Mouse (Mus musculus): ENCODE results near the gene Arntl.

Gene Arntl

DNA sequence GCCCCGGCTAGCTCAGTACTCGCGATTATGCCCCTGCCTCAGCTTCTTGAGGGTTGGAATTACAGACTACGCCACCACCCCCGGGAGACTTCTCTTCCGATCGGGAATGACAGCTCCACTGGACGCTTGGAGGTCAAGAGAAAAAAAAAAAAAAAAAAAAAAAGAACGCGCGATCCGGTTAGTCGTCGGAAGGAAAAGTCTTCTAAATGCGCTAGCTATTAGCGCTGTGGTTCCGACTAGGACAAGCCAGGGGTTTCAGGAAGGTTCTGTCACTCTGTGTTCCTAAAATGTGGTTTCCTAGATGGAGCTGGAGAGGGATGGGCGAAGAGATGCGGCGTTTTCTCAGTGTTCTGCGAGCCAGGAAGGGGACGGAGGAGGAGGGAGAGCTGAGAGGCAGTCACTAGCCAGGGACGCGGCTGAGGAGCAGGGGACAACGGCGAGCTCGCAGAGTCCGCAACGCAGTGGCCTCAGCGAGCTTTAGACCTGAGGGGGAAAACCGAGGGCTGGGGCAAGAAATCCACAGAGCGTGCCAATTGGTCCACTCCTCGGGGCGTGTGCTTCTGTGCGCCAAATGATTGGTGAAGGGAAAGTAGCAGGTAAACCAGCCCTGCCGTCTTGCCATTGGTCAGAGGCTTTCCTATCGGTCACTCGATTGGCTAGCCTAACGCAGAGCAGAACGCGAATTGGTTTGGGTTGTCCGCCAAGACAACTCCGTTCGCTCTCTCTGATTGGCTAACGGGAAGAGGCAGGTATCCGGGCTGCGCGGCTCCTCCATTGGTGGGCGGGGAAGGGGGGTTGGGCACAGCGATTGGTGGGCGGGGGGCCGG, at the start of gene Arntl:
Arntl (plus strand) TSS at position 822 of the 827 bp plus-strand sequence.
- in situ Hi-C loops (cut with MboI) = no loop called here

DNA sequence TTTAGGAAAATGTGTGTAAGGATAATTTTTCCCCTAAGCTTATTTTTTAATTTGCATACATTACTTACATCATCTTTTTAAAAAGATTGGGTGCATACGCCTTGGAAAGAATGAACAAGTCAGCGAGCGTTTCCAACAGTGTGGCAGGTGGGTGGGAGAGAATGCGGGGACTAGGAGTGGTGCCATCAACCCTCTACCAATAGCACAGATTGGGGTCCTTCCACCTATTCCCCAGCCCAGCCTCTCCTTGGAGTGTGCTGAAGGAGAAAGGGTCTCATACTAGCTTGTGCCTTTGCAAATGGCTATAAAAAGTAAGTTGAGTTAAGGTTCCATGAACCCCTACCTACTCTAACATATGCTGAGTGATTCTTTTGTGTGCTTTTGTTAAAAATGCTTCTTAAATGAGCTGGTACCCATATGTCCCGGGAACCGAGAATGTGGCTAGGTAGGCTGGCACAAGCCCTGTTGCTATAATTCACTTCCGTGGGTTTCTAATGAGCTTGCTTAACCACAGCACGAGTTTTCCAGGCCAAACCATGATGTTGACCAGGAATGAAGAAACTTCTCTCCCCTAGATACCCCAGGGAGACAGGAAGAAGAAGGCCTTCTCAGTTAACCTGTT, 46.1 kb upstream of the Arntl start:
- in situ Hi-C loops (cut with MboI) = no loop called here

DNA sequence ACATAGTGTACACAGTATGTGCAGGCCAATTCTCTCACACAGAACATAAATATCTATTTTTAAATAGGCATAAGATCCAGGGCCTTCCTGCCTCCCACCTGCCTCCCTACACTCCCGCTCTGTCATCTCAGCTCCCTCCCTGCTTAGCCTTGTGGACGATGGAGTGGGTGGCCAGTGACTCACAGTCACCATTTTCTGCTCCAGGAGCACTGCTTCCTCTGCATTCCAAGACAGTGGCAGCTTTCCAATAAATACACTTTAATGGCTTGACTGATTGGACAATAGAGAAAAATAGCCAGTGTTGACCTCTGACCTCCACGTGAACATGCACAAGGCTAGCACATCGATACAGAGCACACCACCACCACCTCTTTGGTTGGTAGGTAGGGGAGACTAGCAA, 42.5 kb upstream of the Arntl start:
- in situ Hi-C loops (cut with MboI) = no loop called here

DNA sequence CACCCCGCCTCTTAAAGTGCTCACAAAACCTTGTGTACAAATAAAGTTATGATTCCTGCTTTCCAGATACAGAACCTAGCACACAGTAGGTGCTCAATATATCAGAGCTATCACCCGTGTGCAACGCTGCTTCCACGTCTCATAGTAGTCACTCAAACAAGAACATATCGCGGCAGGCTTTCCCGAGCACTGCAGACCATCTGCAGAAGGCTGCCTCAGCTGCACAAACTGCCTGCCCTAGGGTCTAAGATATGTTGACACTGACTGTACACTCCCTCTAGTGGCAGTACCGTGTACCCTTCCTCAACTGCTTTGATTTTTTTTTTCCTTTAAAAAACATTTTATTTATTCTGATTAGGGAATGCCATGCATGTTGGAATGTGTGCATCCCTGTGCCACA, 40.2 kb upstream of the Arntl start:
- in situ Hi-C loops (cut with MboI) = no loop called here

DNA sequence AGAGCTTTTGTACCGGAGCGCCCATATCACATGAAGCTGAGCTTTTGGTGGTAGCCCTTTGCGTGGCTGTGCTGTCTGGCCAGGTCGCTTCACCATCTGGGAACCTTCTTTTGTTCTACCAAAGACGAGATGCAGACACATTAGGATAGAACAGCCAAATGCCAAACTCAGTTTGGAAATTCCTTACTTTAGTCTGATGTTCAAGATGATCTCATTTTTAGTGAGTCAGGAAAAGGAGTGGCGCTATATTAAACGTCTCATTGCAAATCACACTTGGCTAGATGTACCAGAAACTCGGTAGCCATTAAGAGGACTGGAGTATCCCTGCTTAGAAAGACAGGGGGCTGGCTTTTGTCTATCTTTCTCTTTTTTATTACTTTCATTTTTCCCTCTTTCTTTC, 38.7 kb upstream of the Arntl start:
- in situ Hi-C loops (cut with MboI) = no loop called here

DNA sequence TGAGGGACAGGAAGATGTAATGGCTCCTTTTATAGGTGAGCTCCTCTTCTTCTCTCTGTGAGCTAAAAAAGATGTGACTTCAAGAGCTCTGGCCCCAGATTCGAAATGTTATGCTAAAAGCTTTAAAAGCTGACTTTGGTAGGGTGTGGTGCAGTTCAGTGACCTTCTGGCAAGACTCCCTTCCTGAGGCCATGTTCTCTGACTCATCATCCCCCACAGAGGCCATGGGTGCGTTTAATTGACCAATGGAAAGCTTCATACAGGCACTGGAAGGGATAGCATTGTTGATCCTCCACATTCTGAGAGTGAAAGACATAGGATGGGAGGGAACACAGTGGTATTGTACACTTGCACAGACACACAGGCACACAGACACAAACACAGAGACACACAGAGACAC, 34.8 kb upstream of the Arntl start:
- in situ Hi-C loops (cut with MboI) = no loop called here

DNA sequence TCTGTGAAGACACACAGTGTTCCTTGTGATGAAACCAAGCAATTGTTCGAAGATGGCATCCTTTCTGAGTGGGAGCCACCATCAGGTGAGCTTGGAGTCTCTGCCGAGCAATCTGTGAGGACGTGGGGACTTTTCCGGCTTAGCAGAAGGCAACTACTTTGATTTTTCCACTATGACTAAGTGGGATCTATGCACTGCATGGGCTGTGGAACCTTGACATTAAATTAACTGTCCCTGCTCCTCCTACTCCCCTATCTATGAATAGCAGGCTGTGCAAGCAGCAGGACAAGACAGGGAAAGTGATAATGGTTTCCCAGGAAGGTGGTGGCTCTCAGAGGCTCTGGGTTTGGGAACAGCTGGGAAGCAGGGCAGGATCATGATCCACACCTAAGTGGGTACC, 31.8 kb upstream of the Arntl start:
- in situ Hi-C loops (cut with MboI) = no loop called here

DNA sequence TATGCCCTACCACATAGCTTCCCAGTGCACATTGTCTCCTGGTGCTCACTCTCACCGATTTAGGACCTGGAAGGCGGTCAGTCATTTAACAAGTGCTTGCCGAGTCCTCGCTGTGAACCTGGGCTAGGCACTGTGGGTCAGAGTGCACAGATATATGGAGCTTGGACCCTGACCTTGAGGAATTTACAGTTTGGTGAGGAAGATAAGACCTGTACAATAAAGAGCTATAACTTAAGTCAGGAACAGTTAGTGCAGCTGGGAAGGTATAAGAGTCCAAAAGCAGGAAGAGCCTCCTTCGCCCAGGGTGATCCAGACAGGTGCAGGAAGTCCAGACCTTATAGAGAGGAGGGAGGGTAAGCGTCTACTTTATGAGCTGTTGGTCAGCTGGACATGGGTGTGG, 29.2 kb upstream of the Arntl start:
- in situ Hi-C loops (cut with MboI) = no loop called here

DNA sequence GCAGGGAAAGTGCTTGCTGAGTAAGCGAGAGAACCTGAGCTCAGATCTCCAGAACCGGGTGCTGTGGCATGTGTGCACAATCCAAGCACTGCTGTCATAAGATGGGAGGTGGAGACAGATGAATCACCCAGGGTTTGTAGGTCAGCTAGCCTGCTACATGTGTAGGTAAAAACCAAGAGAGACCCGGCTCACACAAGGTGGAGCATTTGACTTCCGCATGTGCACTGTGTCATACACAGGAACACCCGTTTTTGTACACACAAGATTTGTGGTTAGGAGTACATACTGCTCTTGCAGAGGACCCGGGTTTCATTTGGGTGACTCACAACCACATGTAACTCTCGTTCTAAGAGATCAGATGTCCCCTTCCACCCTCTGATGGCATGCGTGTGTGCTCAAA, 23.5 kb upstream of the Arntl start:
- in situ Hi-C loops (cut with MboI) = no loop called here

DNA sequence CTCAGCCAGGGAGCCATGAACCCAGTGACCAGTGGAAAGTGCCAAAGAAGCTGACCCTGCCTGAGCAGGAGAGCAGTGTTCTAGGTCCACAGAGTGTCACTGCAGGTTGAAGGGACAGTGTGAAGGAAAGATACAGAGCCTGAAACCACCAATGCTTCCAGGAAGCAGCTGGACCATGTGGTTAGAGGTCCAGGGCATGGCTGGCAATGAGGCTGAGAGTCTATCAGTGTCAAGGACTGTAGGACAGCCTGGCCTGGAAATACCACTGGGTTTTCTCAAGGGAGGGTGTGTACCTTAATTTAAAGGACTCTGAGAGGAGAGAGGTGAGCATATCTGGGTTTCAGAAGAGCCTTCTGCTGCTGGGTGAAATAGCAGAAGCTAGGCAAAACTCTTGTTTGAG, 22.2 kb upstream of the Arntl start:
- in situ Hi-C loops (cut with MboI) = no loop called here

DNA sequence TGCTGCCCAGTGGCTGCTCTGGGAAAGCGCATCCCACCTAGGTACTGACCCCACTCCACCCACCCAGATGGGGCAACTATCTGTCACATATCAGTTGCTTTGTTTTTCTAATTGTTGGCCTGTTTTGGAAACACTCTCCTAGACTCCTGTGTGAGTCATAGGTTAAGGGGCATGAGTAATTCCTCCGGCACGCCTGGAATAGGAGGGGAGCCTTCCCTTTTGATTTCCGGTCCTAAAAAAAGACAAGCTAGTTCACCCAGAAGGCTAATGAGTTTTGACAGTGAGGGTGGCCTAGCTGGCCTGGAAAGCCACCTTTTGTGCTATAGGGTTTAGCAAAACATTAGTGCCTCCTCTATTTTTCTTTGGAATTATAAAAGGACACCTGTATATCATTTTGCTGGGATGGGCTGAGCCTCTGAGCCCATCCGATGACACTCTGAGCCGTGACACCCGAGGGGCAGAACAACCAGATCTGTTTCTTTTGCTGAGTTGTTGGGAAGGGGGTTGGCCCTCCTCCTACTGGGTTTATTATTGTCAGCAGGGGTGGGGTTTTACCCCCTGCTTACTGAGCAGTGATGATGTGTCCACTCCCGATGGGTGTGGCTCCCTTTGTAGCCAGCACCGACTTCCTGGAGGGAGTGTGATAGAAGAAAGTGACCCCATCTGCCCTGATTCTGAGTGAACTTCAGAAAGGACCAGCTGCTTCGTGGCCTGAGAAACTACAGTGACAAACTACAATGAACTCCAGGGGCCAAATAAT, 21.0 kb upstream of the Arntl start:
- in situ Hi-C loops (cut with MboI) = no loop called here

DNA sequence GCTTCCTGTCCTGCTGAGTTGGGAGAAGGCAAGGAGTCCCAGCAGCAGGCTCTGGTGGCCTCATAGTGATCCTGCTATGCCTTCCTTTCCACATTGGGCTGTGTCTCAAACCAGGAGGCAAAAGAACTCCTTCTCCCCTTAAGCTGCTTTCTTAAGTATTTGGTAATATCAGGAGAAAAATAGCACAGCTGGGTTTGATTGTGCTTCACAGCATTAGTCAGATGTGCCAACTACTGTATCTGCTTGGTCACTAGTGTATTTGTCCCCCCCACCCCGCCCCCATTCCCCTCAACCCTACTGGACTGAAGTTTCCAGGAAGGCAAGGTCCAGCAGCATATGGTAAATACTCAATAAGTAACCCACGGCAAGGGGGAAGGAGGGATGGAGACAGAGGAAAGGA, 19.2 kb upstream of the Arntl start:
- in situ Hi-C loops (cut with MboI) = no loop called here

DNA sequence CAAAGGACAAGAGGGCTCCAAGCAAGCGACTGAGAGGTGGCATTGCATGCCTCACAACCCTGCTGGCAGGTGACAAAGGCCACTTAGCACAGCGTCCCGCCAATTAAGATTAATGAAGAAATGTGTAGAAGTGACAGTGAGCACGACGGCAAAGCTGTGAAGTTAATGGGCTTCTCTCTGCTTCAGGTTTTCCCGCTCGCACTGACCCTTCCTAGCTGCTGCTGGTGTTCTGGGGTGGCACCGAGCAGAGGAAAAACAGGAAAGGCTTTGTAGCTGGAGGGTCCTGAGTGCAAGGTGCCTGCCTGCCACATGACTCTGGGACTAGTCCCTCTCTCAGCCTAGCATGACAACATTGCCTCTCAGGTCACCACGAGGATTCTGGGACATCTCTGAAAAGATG, 18.7 kb upstream of the Arntl start:
- in situ Hi-C loops (cut with MboI) = no loop called here

DNA sequence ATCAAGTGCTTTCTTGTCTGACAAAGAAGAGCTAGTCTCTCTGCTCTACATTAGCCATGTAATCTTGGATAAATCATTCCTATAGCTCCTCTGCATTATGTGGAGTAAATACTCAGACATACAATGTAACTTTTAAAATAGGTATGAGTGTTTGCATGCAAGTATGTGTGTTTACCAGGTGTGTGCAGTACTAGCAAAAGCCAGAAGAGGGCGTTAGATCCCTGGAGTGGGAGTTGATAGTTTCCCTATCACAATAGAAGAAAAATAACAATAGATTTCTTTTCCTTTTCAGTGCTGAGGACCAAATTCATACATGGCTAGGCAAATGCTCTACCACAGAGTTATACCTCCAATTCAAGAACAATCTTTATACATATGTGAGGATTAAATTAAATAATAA, 15.5 kb upstream of the Arntl start:
- in situ Hi-C loops (cut with MboI) = no loop called here

DNA sequence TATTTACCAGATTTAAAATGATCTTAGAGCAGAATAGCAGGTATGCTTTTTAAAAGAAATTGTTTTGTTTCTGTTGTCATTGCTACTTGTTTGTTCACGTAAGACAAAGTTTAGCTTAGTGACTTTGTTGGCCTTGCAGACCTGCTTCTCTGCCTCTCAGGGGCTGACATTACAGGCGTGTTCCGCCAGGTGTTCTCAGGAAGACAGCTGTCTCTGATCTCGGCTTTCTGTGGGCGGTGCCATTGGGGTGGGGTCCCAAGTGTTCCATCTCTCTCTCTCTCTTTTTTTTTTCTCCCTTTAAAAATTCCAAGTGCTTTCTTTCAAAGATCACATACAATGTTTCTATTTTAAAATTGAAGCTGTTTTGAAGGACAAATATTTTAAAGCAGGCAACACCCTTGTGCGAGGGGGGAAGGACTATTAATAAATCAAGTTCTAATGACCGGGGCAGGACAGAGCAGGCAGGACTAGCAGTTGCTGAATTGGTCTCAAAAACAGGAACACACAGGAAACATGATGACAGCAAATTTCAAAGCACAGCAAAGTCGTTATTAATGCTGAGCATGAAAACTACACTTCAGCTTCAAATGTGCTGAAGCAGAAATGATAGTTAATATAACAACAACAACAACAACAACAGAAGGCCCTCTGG, 14.4 kb upstream of the Arntl start:
- in situ Hi-C loops (cut with MboI) = no loop called here

DNA sequence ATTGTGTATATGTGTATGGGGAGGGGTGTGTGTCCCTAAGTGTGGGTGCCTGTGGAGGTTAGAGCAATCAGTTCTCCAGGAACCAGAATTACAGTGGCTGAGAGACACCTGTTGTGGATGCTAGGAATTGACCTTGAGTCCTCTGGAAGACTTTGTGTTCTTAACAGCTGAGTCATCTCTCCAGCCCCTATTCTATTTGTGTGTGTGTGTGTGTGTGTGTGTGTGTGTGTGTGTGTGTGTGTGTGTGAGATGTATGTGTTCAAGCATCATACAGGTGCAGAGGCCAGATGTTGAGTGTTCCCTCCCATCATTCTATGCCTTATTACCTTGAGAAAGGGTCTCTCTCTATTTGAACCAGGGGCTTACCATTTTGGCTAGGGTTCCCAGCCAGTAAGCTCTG, 13.4 kb upstream of the Arntl start:
- in situ Hi-C loops (cut with MboI) = no loop called here

DNA sequence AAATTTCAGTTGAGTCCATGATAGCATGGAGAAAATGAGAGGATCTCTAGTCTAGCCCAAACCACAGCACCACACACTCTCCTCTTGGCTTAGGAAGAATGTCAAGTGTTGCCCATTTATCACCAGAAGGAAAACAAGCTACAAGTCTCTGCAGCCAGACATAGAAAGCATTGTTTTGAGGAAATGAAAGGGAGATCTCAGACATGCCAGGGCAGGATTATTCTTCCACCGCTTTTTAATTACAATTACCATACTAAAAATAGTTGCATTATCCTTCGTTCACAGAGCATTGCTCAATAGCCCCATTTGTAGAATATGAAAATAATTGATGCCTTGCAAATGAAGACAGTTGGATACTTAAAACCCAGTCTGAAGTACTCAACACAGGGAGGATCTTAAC, 12.0 kb upstream of the Arntl start:
- in situ Hi-C loops (cut with MboI) = no loop called here

DNA sequence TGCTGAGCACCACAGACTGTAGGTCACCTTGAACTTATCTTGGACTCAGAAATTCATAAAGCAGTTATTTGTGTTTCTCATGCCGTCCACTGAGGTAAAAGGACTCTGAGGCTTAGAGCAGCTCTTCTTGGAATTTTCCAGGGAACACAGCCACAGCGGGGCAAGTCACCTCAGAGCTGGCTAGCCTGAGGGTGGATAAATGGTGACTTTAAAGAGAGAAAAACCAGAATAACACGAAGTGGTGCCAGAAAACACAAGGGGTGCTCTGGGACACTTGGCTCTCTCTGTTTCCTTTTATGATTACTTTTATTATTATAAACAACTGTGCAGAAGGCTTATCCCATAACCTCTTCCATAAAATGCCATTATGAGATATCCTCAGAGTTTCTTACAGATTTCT, 11.1 kb upstream of the Arntl start:
- in situ Hi-C loops (cut with MboI) = no loop called here

DNA sequence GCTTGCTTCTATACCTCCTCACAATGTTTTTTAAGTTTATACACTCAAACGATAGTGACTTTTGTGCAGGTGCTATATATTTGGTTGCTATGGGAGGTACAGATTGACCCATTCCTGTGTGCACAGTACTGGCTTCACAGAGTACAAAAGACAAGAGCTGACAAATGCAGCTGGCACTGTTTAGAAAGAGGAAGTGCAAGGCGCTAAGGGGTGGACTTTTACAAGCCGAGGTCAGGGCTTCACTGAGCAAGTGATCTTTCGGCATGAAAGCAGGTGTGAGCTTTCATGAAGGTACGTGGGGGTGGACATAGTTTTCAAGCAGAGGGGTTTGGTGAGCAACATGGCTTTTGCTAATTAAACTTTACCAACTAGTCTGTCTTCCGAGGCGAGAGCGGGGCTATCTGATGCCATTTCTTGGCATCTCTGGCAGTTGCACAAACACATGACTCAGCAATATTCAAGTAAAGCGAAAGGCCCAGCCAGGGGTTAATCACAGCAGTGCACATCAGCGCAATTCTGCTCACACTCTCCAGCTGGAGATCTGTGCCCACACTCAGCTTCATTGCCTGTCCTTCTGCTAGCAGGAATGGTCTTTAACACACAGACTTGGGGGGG, 10.0 kb upstream of the Arntl start:
- in situ Hi-C loops (cut with MboI) = no loop called here

DNA sequence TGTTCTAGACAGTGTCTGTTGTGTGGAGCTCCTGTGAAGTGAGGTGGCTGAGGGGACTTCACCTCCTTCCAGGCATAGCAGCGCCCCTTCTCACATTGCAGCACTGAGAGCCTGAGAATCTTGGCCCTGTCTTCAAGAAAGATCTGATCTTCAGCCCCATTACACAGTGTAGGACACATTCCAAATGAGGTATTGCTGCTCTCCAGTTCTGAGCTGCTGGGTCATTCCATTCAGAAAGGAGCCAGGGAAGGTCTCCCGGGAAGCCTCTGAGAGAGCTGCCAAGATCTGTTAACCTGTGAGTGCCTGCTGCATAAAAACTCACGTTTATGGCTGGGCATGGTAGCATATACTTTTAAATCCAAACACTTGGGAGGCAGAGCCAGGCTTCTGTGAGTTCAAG, 5.7 kb upstream of the Arntl start:
- in situ Hi-C loops (cut with MboI) = no loop called here

DNA sequence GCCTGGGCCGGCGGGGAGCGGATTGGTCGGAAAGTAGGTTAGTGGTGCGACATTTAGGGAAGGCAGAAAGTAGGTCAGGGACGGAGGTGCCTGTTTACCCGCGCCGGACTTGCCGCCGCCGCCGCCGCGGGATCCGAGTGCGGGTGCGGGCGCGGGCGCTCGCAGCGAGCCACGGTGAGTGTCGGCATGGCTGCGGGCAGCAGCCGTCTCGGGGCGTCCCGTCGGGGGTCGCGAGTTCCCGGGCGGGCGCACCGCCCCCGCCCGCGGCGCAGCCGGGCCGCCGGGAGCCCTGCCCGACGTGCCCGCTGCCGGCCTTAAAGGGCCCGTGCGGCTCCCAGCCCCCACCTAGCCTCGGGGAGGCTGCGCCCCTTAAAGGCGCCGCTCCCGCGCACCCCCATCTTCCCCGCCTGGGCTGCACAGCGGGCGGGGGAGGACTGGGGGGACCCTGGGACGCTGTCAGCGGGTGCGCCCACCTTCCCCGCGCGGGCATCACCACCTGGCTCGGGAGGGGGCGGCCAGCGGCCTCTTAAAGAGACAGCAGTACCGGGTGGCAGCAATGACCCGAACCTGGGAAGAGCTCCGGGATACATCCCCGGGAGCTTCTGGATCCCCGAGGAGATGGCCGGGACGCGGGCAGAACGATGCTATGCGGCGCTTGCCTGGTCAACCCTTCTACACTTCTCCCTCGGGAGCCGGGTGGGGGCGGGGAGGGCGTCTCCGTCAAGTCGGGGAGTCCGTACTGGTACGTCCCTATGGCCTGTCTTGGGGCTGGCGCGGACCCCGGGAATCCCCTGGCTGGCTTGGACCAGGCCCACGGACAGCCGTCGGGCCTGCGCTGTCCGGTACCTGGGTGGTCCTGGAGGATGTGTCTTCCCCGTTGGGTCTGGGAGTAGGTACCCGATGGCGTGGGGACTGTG, 464 bp downstream of the Arntl start:
- in situ Hi-C loops (cut with MboI) = no loop called here

Measured in mature B cell (primary cell).